Mouse (Mus musculus) left cerebral cortex, adult 8-10 months (tissue): ENCODE measurements around the gene Ugt1a2. TPM values are rescaled to one million over a fixed set of nuclear protein-coding genes. Genes with fewer than 3 reads are reported as not detected.
A peak's percentile ranks its signal among the peaks of the same experiment; 100 is the strongest.
"Not testable (repeated sequence)": the region's sequence is repeated elsewhere in the genome, so short reads cannot be mapped to it uniquely, and the experiment has no call there.

Experiments
- DNase-seq, 2 experiments: peaks; one replicate each; pipeline ENCODE4 v3.0.0; 2022; ENCODE audit warnings: low spot score in 2 of 2
- total RNA-seq, 4 experiments: library from RNA; stranded (reverse); gene quantifications; 2 replicates each; pipeline ENCODE4 v1.2.4; 2022

The Ugt1a2 gene
- total RNA-seq, 4 experiments from 2014 or later = not detected

- no peak for DNase-seq
Observed at GRCm38 (mm10) chr1:88217576-88217975, 17.2 kb downstream of the Ugt1a2 start.

GRCm38 (mm10) chr1:88218051-88218450 lies 17.6 kb downstream of the Ugt1a2 start:
- DNase-seq = no peak

GRCm38 (mm10) chr1:88218591-88218990 lies 18.2 kb downstream of the Ugt1a2 start:
- no peak for DNase-seq

GRCm38 (mm10) chr1:88219054-88219453 lies 18.7 kb downstream of the Ugt1a2 start:
- no peak for DNase-seq

GRCm38 (mm10) chr1:88220336-88220735 lies 19.9 kb downstream of the Ugt1a2 start:
- no peak for DNase-seq

GRCm38 (mm10) chr1:88222216-88222615 lies 21.8 kb downstream of the Ugt1a2 start:
- no peak for DNase-seq

- not testable (repeated sequence) for DNase-seq
Observed at GRCm38 (mm10) chr1:88223011-88223515, 22.7 kb downstream of the Ugt1a2 start.

GRCm38 (mm10) chr1:88223591-88223990 lies 23.2 kb downstream of the Ugt1a2 start:
- no peak for DNase-seq

- no peak for DNase-seq
Observed at GRCm38 (mm10) chr1:88224029-88224776, 23.8 kb downstream of the Ugt1a2 start.

- not testable (repeated sequence) for DNase-seq
Observed at GRCm38 (mm10) chr1:88225301-88225700, 24.9 kb downstream of the Ugt1a2 start.

- no peak for DNase-seq
Observed at GRCm38 (mm10) chr1:88225741-88226140, 25.3 kb downstream of the Ugt1a2 start.

GRCm38 (mm10) chr1:88226670-88227379 lies 26.4 kb downstream of the Ugt1a2 start, which contains the start of gene Mroh2a:
TSS of gene Mroh2a (plus strand) at chr1:88226986.
- peak in 1 of 2 experiments; percentile 5 for DNase-seq

- peak in 1 of 2 experiments; percentile 3 for DNase-seq
Observed at GRCm38 (mm10) chr1:88227482-88227881, 27.1 kb downstream of the Ugt1a2 start.

- DNase-seq = peak in 1 of 2 experiments; percentile 19
Observed at GRCm38 (mm10) chr1:88228121-88228520, 27.7 kb downstream of the Ugt1a2 start.

GRCm38 (mm10) chr1:88229566-88229965 lies 29.2 kb downstream of the Ugt1a2 start:
- DNase-seq = no peak

- DNase-seq = no peak
Observed at GRCm38 (mm10) chr1:88229986-88230385, 29.6 kb downstream of the Ugt1a2 start.

- DNase-seq = no peak
Observed at GRCm38 (mm10) chr1:88230421-88230820, 30.0 kb downstream of the Ugt1a2 start.

GRCm38 (mm10) chr1:88230981-88231802 lies 30.8 kb downstream of the Ugt1a2 start:
- no peak for DNase-seq

- no peak for DNase-seq
Observed at GRCm38 (mm10) chr1:88231803-88232499, 31.6 kb downstream of the Ugt1a2 start.

GRCm38 (mm10) chr1:88232664-88233380 lies 32.4 kb downstream of the Ugt1a2 start:
- DNase-seq = no peak
